Mouse (Mus musculus): ENCODE data around the gene Ifrd2.

Ifrd2 gene

GRCm38 (mm10) chr9:107577871-107578270 lies 9.6 kb upstream of the Ifrd2 start:
- ChIA-PET POLR2A (interaction anchor here in 3 of 4 experiments (0.6 to 29.0 kb wide), 18 partner anchors 9 to 837 kb away, joined by 3 to 450 read pairs (median 7); partner anchors contain the start of genes Ifrd2 (in 3 of the 3), Tusc2 (in 2 of the 3), Cyb561d2 (in 1 of the 3) and Hyal2 (in 1 of the 3)), CTCF (interaction anchor here in 1 of 4 experiments (0.5 to 2.0 kb wide), 5 partner anchors 23 to 68 kb away, joined by 3 to 9 read pairs (median 3); no protein-coding TSS in a partner anchor)

GRCm38 (mm10) chr9:107578587-107578986 lies 8.9 kb upstream of the Ifrd2 start, which contains the start of gene Naa80:
Naa80 (plus strand) TSS chr9:107578887.
- ChIA-PET POLR2A (interaction anchor here in 3 of 4 experiments (0.6 to 29.0 kb wide), 17 partner anchors 9 to 838 kb away, joined by 3 to 450 read pairs (median 13); partner anchors contain the start of genes Ifrd2 (in 3 of the 3), Hyal2 (in 2 of the 3), Cyb561d2 (in 1 of the 3) and Nprl2 (in 1 of the 3)), CTCF (interaction anchor here in 1 of 4 experiments (0.7 to 1.8 kb wide), 2 partner anchors 34 to 52 kb away, joined by 3 to 6 read pairs; no protein-coding TSS in a partner anchor)

- POLR2A ChIA-PET: interaction anchor here in 3 of 4 experiments (0.6 to 29.0 kb wide), 28 partner anchors 8 to 86 kb away, joined by 3 to 450 read pairs (median 7); partner anchors contain the start of genes Ifrd2 (in 3 of the 3), Cyb561d2 (in 2 of the 3), Gnai2 (in 2 of the 3) and Hyal2 (in 2 of the 3)
- CTCF ChIA-PET: interaction anchor here in 2 of 4 experiments (1.0 to 2.4 kb wide), 6 partner anchors 8 to 205 kb away, joined by 3 to 12 read pairs (median 4); no protein-coding TSS in a partner anchor
Measured at GRCm38 (mm10) chr9:107579023-107579900, 8.2 kb upstream of the Ifrd2 start.

- POLR2A ChIA-PET: interaction anchor here (0.6 to 29.0 kb wide), 46 partner anchors 8 to 284 kb away, joined by 3 to 450 read pairs (median 6); partner anchors contain the start of genes Gnai2 (in 3 of the 4), Hyal2 (in 3 of the 4), Cyb561d2 (in 2 of the 4) and Nprl2 (in 2 of the 4)
- CTCF ChIA-PET: interaction anchor here in 3 of 4 experiments (0.5 to 2.4 kb wide), 16 partner anchors 9 to 206 kb away, joined by 3 to 12 read pairs (median 4); partner anchors contain the start of genes Gnai2 (in 1 of the 3) and Hyal2 (in 1 of the 3)
Measured at GRCm38 (mm10) chr9:107580501-107581317, 6.7 kb upstream of the Ifrd2 start, which contains the start of gene Hyal3. Hyal3 (plus strand) TSS chr9:107580818.

GRCm38 (mm10) chr9:107581584-107581983 lies 5.9 kb upstream of the Ifrd2 start:
- ChIA-PET CTCF (interaction anchor here in 2 of 4 experiments (0.7 to 2.4 kb wide), 10 partner anchors 13 to 96 kb away, joined by 3 to 12 read pairs (median 4); partner anchors contain the start of genes Gnai2 (in 1 of the 2) and Hyal2 (in 1 of the 2)), POLR2A (interaction anchor here (0.6 to 29.0 kb wide), 28 partner anchors 10 to 1214 kb away, joined by 3 to 450 read pairs (median 10); partner anchors contain the start of genes Hyal2 (in 3 of the 4), Cyb561d2 (in 2 of the 4), Nprl2 (in 2 of the 4) and Ifrd2 (in 1 of the 4))

GRCm38 (mm10) chr9:107582509-107583062 lies 4.9 kb upstream of the Ifrd2 start:
- ChIA-PET CTCF (interaction anchor here in 3 of 4 experiments (0.8 to 2.0 kb wide), 6 partner anchors 18 to 63 kb away, joined by 3 to 5 read pairs (median 4); no protein-coding TSS in a partner anchor), POLR2A (interaction anchor here in 3 of 4 experiments (0.6 to 29.0 kb wide), 17 partner anchors 12 to 412 kb away, joined by 3 to 450 read pairs (median 4); partner anchors contain the start of genes Hyal2 (in 3 of the 3), Tusc2 (in 2 of the 3), Cyb561d2 (in 1 of the 3) and Ifrd2 (in 1 of the 3))

GRCm38 (mm10) chr9:107583174-107583573 lies 4.3 kb upstream of the Ifrd2 start:
- ChIA-PET CTCF (interaction anchor here in 3 of 4 experiments (0.5 to 2.0 kb wide), 4 partner anchors 17 to 62 kb away, joined by 3 to 5 read pairs (median 4); no protein-coding TSS in a partner anchor), POLR2A (interaction anchor here in 3 of 4 experiments (0.7 to 29.0 kb wide), 13 partner anchors 11 to 412 kb away, joined by 3 to 450 read pairs (median 4); partner anchors contain the start of genes Hyal2 (in 2 of the 3), Tusc2 (in 2 of the 3), Cyb561d2 (in 1 of the 3) and Ifrd2 (in 1 of the 3))

- POLR2A ChIA-PET: interaction anchor here (0.5 to 29.0 kb wide), 41 partner anchors 8 to 419 kb away, joined by 3 to 450 read pairs (median 7); partner anchors contain the start of genes Hyal1 (in 4 of the 4), Cyb561d2 (in 2 of the 4), Naa80 (in 2 of the 4) and Nprl2 (in 2 of the 4)
- CTCF ChIA-PET: interaction anchor here (0.7 to 2.5 kb wide), 9 partner anchors 10 to 91 kb away, joined by 3 to 10 read pairs (median 5); partner anchors contain the start of gene Hyal1 (in 1 of the 4)
Measured at GRCm38 (mm10) chr9:107586504-107586903, 938 bp upstream of the Ifrd2 start.

GRCm38 (mm10) chr9:107587833-107588639 lies 594 bp downstream of the Ifrd2 start:
- POLR2A ChIA-PET: interaction anchor here (0.5 to 29.0 kb wide), 53 partner anchors 6 to 751 kb away, joined by 3 to 450 read pairs (median 5); partner anchors contain the start of genes Hyal1 (in 4 of the 4), Naa80 (in 3 of the 4), Cyb561d2 (in 2 of the 4) and Gnai2 (in 2 of the 4)
- CTCF ChIA-PET: interaction anchor here in 3 of 4 experiments (0.6 to 2.9 kb wide), 23 partner anchors 11 to 87 kb away, joined by 3 to 10 read pairs (median 4); partner anchors contain the start of gene Hyal1 (in 1 of the 3)

- CTCF ChIA-PET: interaction anchor here in 3 of 4 experiments (0.6 to 2.9 kb wide), 10 partner anchors 11 to 295 kb away, joined by 3 to 16 read pairs (median 4); no protein-coding TSS in a partner anchor
- POLR2A ChIA-PET: interaction anchor here in 3 of 4 experiments (0.6 to 29.0 kb wide), 15 partner anchors 4 to 799 kb away, joined by 3 to 450 read pairs (median 5); partner anchors contain the start of genes Hyal1 (in 2 of the 3), Hyal2 (in 2 of the 3), Naa80 (in 2 of the 3) and Hyal3 (in 1 of the 3)
Measured at GRCm38 (mm10) chr9:107590058-107590772, 2.8 kb downstream of the Ifrd2 start.

- CTCF ChIA-PET: interaction anchor here in 3 of 4 experiments (0.6 to 2.9 kb wide), 9 partner anchors 10 to 295 kb away, joined by 3 to 16 read pairs (median 5); no protein-coding TSS in a partner anchor
- POLR2A ChIA-PET: interaction anchor here in 3 of 4 experiments (1.1 to 29.0 kb wide), 10 partner anchors 4 to 40 kb away, joined by 3 to 450 read pairs (median 5); partner anchors contain the start of genes Hyal1 (in 2 of the 3), Naa80 (in 2 of the 3), Hyal2 (in 1 of the 3) and Hyal3 (in 1 of the 3)
Measured at GRCm38 (mm10) chr9:107590773-107591060, 3.3 kb downstream of the Ifrd2 start.

- POLR2A ChIA-PET: interaction anchor here in 3 of 4 experiments (0.6 to 21.2 kb wide), 16 partner anchors 9 to 502 kb away, joined by 3 to 450 read pairs (median 4); partner anchors contain the start of genes Hyal1 (in 2 of the 3), Hyal3 (in 2 of the 3), Naa80 (in 2 of the 3) and Gnai2 (in 1 of the 3)
Measured at GRCm38 (mm10) chr9:107593101-107593976, 5.9 kb downstream of the Ifrd2 start.

More at GRCm38 (mm10) chr9:107593101-107593976, 5.9 kb downstream of the Ifrd2 start:
- CTCF ChIA-PET: interaction anchor here (0.6 to 1.4 kb wide), 6 partner anchors 11 to 52 kb away, joined by 3 read pairs; no protein-coding TSS in a partner anchor
